8 mouse cellular contexts compared by ENCODE assay signal in genomic region chr4:44577293-44577692, GRCm38 (mm10).
DNase-seq lines count a peak whose midpoint lies in the region; ATAC-seq and TF ChIP-seq lines count a peak whose summit lies in the region.
"Had no signal": no experiment of that assay in that cellular context is flagged by ENCODE, and none has a peak within 500 bp of the region (broad histone marks: within the 10 kb centered on the region; RNA-seq: fewer than 3 reads in every experiment).

No protein-coding gene starts in this region.

- peak; percentile 76 for TF ChIP-seq CTCF in kidney, adult 2 months (conservative IDR thresholded peaks at IDR 0.05; ENCODE audit: insufficient read depth, insufficient read length, low read depth, low read length)
- TF ChIP-seq CTCF in ES-Bruce4 (IDR thresholded peaks at IDR 0.05; ENCODE audit: low read depth, low read length): peak; percentile 85

- H3K4me3 ChIP-seq in kidney, adult 2 months (ENCODE audit: insufficient read depth, low read depth, low read length): no peak overlapping the region
- no peak overlapping the region for H3K4me3 ChIP-seq in kidney, embryonic 15.5 days (replicated peaks)
- no peak overlapping the region for H3K4me3 ChIP-seq in ES-Bruce4 (ENCODE audit: low read depth, low read length)
- no peak overlapping the region for H3K4me3 ChIP-seq in embryonic facial prominence, embryonic 10.5 days
- H3K4me3 ChIP-seq in limb, embryonic 10.5 days: no peak overlapping the region
- H3K4me3 ChIP-seq: stomach, embryonic 15.5 days had no signal

- TF ChIP-seq POLR2A in kidney, adult 2 months (IDR thresholded peaks at IDR 0.05; ENCODE audit: low read depth, low read length): no peak
- no peak for TF ChIP-seq POLR2A in ES-Bruce4 (IDR thresholded peaks at IDR 0.05; ENCODE audit: insufficient read depth, low read length)

- no peaks in the 10 kb centered on the region for H3K9me3 ChIP-seq in kidney, embryonic 15.5 days (replicated peaks)
- no peaks in the 10 kb centered on the region for H3K9me3 ChIP-seq in ES-Bruce4 (replicated peaks; ENCODE audit: control insufficient read depth, insufficient read depth, low read length, poor library complexity, severe bottlenecking)
- H3K9me3 ChIP-seq in embryonic facial prominence, embryonic 10.5 days: no peaks in the 10 kb centered on the region
- no peaks in the 10 kb centered on the region for H3K9me3 ChIP-seq in limb, embryonic 10.5 days (replicated peaks)
- H3K9me3 ChIP-seq: stomach, embryonic 15.5 days had no signal

- no peaks in the 10 kb centered on the region for H3K36me3 ChIP-seq in kidney, adult 2 months (ENCODE audit: control insufficient read depth, insufficient read depth, low read length)
- H3K36me3 ChIP-seq in kidney, embryonic 15.5 days: no peaks in the 10 kb centered on the region
- no peaks in the 10 kb centered on the region for H3K36me3 ChIP-seq in ES-Bruce4 (ENCODE audit: control insufficient read depth, insufficient read depth, low read length, poor library complexity, severe bottlenecking)
- no peaks in the 10 kb centered on the region for H3K36me3 ChIP-seq in embryonic facial prominence, embryonic 10.5 days (replicated peaks)
- H3K36me3 ChIP-seq in limb, embryonic 10.5 days: no peaks in the 10 kb centered on the region
- H3K36me3 ChIP-seq: stomach, embryonic 15.5 days had no signal

- WGBS in kidney, adult 2 months: 43% methylated on average over 5 of the region's 5 CpGs
- 54% methylated on average over 5 of the region's 5 CpGs for WGBS in kidney, embryonic 15.5 days
- 46% methylated on average over 5 of the region's 5 CpGs for WGBS in embryonic facial prominence, embryonic 10.5 days
- 47% methylated on average over 5 of the region's 5 CpGs for WGBS in limb, embryonic 10.5 days

- no peak for TF ChIP-seq EP300 in ES-Bruce4 (IDR thresholded peaks at IDR 0.05; ENCODE audit: insufficient read depth, low read depth, low read length)

- H3K27ac ChIP-seq in kidney, adult 2 months (ENCODE audit: insufficient read depth, low read depth, low read length): no peak overlapping the region
- no peak overlapping the region for H3K27ac ChIP-seq in kidney, embryonic 15.5 days
- no peak overlapping the region for H3K27ac ChIP-seq in ES-Bruce4 (ENCODE audit: insufficient read depth, low read length)
- no peak overlapping the region for H3K27ac ChIP-seq in embryonic facial prominence, embryonic 10.5 days (replicated peaks)
- H3K27ac ChIP-seq in limb, embryonic 10.5 days: no peak overlapping the region
- H3K27ac ChIP-seq: stomach, embryonic 15.5 days had no signal

- H3K9ac ChIP-seq in kidney, embryonic 15.5 days: no peak overlapping the region
- H3K9ac ChIP-seq in ES-Bruce4 (ENCODE audit: low read depth, poor library complexity, severe bottlenecking): no peak overlapping the region
- H3K9ac ChIP-seq: stomach, embryonic 15.5 days had no signal

- peak; percentile 25 for DNase-seq in kidney, adult 2 months
- DNase-seq in adrenal gland, adult (ENCODE audit: inconsistent age in 2 of 2, low spot score in 1 of 2): peak; percentile 31 to 78
- peak; percentile 75 for DNase-seq in embryonic facial prominence, embryonic 10.5 days (ENCODE audit: low spot score)
- DNase-seq in limb, embryonic 10.5 days (ENCODE audit: low spot score): peak; percentile 79
- DNase-seq in right cerebral cortex, postnatal 25 days: peak; percentile 11

- H3K27me3 ChIP-seq in kidney, adult 2 months (replicated peaks; ENCODE audit: control insufficient read depth, insufficient read depth, low read length): no peaks in the 10 kb centered on the region
- peaks cover 10% of the 10 kb centered on the region; the same call in 1 of the 2 replicates for H3K27me3 ChIP-seq in kidney, embryonic 15.5 days
- H3K27me3 ChIP-seq in ES-Bruce4 (ENCODE audit: control insufficient read depth, insufficient read depth, low read length, poor library complexity, severe bottlenecking): no peaks in the 10 kb centered on the region
- H3K27me3 ChIP-seq in embryonic facial prominence, embryonic 10.5 days (replicated peaks; ENCODE audit: low read depth, poor library complexity, severe bottlenecking): 0 out of 2 replicates have a peak, but pooled peaks cover 7% of the 10 kb centered on the region
- peaks cover 10% of the 10 kb centered on the region; the same call in 1 of the 2 replicates for H3K27me3 ChIP-seq in limb, embryonic 10.5 days (ENCODE audit: low read depth, poor library complexity, severe bottlenecking)
- H3K27me3 ChIP-seq: stomach, embryonic 15.5 days had no signal

- ATAC-seq in kidney, embryonic 15.5 days (replicated peaks; ENCODE audit: low FRiP score): no peak

- H3K4me2 ChIP-seq in kidney, embryonic 15.5 days: no peak overlapping the region
- H3K4me2 ChIP-seq: stomach, embryonic 15.5 days had no signal

- H3K4me1 ChIP-seq in kidney, adult 2 months (ENCODE audit: control insufficient read depth, insufficient read depth, low read length): no peaks in the 10 kb centered on the region
- no peaks in the 10 kb centered on the region for H3K4me1 ChIP-seq in kidney, embryonic 15.5 days
- no peaks in the 10 kb centered on the region for H3K4me1 ChIP-seq in ES-Bruce4 (ENCODE audit: control insufficient read depth, insufficient read depth, low read length)
- no peaks in the 10 kb centered on the region for H3K4me1 ChIP-seq in embryonic facial prominence, embryonic 10.5 days
- H3K4me1 ChIP-seq in limb, embryonic 10.5 days: no peaks in the 10 kb centered on the region
- H3K4me1 ChIP-seq: stomach, embryonic 15.5 days had no signal

Comparison
In these comparisons a context has a peak if more than half of its experiments do, and no peak if none do; other contexts are left out.
1. DNase-seq: peak in every context shown above with its lines; median percentile 79 in limb, embryonic 10.5 days; 75 in embryonic facial prominence, embryonic 10.5 days; 54 in adrenal gland, adult; 25 in kidney, adult 2 months; 11 in right cerebral cortex, postnatal 25 days.